Mouse (Mus musculus): Measurements from ENCODE around the gene Pcbd2. TPM values are rescaled to one million over a fixed set of nuclear protein-coding genes. Genes with fewer than 3 reads are reported as not detected.
A peak's percentile ranks its signal among the peaks of the same experiment; 100 is the strongest.

Gene Pcbd2
- polyA plus RNA-seq, 1 experiment = 86.3 TPM

- Histone ChIP-seq H3K4me1 (ENCODE audit: control insufficient read depth, insufficient read depth, insufficient read length, low read length) (no peaks in the 10 kb centered on the region), H3K27ac (replicated peaks; ENCODE audit: low read depth, low read length) (no peak overlapping the region), H3K4me3 (ENCODE audit: insufficient read depth, low read depth, low read length) (no peak overlapping the region)
Measured at GRCm38 (mm10) chr13:55721516-55721915, 5.7 kb upstream of the Pcbd2 start.

DNA sequence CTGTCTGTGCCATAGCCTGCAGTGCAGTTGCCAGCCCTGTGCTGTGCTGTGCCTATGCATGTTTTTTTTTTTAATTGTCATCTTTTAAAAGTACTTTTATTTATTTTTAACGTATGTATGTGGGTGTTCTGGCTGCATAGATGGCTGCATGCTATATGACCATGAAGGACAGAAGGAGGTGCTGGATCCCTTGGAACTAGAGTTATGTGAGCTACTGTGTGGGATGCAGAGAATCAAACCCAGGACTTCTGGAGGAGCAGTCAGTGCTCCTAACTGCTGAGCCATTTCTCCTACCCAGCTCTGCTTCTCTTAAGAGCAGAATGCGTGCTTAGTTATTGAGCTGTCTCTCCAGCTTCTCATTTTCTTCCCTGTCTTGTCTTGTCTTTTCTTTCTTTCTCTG is 5.2 kb upstream of the Pcbd2 start:
- Histone ChIP-seq H3K4me3 (ENCODE audit: insufficient read depth, low read depth, low read length) (no peak overlapping the region), H3K4me1 (ENCODE audit: control insufficient read depth, insufficient read depth, insufficient read length, low read length) (no peaks in the 10 kb centered on the region), H3K27ac (replicated peaks; ENCODE audit: low read depth, low read length) (no peak overlapping the region)

DNA sequence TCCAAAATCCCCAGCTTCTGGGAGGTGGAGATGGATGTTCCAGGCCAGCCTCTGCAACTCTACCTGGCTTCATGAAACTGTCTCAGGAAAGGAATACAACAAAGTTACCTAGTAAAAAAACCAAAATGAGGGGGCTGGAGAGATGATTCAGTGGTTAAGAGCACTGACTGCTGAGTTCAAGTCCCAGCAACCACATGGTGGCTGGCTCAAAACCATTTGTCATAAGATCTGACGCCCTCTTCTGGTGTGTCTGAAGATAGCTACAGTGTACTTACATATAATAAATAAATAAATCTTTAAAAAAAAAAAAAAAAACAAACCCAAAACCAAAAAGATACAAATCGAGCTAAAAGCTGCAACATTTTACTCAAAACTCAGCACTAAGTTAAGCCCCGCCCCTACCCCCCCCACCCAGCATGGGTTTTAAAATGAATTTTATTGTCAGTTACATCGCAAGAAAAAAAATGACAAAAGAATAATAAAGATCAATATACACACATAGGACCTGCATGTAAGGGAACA is 509 bp upstream of the Pcbd2 start:
- peak overlapping the region; percentile 88 for H3K4me3 ChIP-seq (ENCODE audit: insufficient read depth, low read depth, low read length)
- H3K27ac ChIP-seq (replicated peaks; ENCODE audit: low read depth, low read length) = peak overlapping the region; percentile 73
- H3K4me1 ChIP-seq (ENCODE audit: control insufficient read depth, insufficient read depth, insufficient read length, low read length) = no peaks in the 10 kb centered on the region

GRCm38 (mm10) chr13:55727839-55728238 is 671 bp downstream of the Pcbd2 start:
- Histone ChIP-seq H3K4me1 (ENCODE audit: control insufficient read depth, insufficient read depth, insufficient read length, low read length) (no peaks in the 10 kb centered on the region), H3K4me3 (ENCODE audit: insufficient read depth, low read depth, low read length) (peak overlapping the region; percentile 88), H3K27ac (replicated peaks; ENCODE audit: low read depth, low read length) (peak overlapping the region; percentile 83)

DNA sequence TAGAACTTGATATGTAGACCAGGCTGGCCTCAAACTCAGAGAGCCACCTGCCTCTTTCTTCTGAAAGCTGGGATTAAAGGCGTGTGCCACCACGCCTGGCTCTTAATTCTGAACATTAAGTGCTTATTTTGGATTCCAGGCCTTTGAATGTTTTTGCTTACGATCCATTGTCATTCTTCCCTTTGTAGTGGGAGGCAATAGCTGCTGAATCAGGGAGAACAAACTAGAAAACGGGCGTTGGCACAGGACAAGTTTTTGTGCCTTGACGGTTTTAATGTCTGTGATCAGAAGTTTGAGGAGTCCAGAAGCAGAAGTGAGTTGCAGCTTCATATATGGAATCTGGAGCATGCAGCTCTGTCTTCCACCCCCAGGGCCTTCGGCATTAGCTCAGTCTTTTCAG is 3.5 kb downstream of the Pcbd2 start:
- H3K4me3 ChIP-seq (ENCODE audit: insufficient read depth, low read depth, low read length) = no peak overlapping the region
- no peak overlapping the region for H3K27ac ChIP-seq (replicated peaks; ENCODE audit: low read depth, low read length)
- H3K4me1 ChIP-seq (ENCODE audit: control insufficient read depth, insufficient read depth, insufficient read length, low read length) = no peaks in the 10 kb centered on the region

- Histone ChIP-seq H3K4me1 (ENCODE audit: control insufficient read depth, insufficient read depth, insufficient read length, low read length) (no peaks in the 10 kb centered on the region), H3K4me3 (ENCODE audit: insufficient read depth, low read depth, low read length) (no peak overlapping the region), H3K27ac (replicated peaks; ENCODE audit: low read depth, low read length) (no peak overlapping the region)
Measured at GRCm38 (mm10) chr13:55732121-55732520, 5.0 kb downstream of the Pcbd2 start.

GRCm38 (mm10) chr13:55733628-55734502 is 6.7 kb downstream of the Pcbd2 start:
- H3K27ac ChIP-seq (replicated peaks; ENCODE audit: low read depth, low read length) = no peak overlapping the region
- H3K4me3 ChIP-seq (ENCODE audit: insufficient read depth, low read depth, low read length) = no peak overlapping the region
- no peaks in the 10 kb centered on the region for H3K4me1 ChIP-seq (ENCODE audit: control insufficient read depth, insufficient read depth, insufficient read length, low read length)

DNA sequence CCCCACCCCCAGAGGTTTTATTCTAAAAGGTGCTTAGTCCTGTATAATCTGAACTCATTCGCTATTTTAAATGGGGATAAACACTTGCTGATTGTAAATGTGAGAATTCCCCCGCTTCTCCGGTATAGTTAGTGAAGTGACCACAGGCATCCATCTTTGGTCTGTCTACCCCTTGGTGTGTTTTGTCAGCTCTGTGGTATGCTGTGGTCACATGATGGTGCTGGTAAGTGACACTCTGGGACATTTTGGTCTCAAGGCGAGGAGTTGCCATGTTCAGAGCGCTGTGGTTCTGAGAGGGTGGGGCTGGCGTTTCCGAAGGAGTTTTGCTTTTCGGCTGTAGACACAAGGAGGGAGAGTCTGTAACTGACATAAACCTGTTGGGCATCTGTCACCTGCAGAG is 10.7 kb downstream of the Pcbd2 start:
- no peak overlapping the region for H3K4me3 ChIP-seq (ENCODE audit: insufficient read depth, low read depth, low read length)
- H3K27ac ChIP-seq (replicated peaks; ENCODE audit: low read depth, low read length) = no peak overlapping the region
- no peaks in the 10 kb centered on the region for H3K4me1 ChIP-seq (ENCODE audit: control insufficient read depth, insufficient read depth, insufficient read length, low read length)

- no peak overlapping the region for H3K4me3 ChIP-seq (ENCODE audit: insufficient read depth, low read depth, low read length)
- H3K4me1 ChIP-seq (ENCODE audit: control insufficient read depth, insufficient read depth, insufficient read length, low read length) = no peaks in the 10 kb centered on the region
- no peak overlapping the region for H3K27ac ChIP-seq (replicated peaks; ENCODE audit: low read depth, low read length)
Measured at GRCm38 (mm10) chr13:55742306-55742705, 15.1 kb downstream of the Pcbd2 start.

GRCm38 (mm10) chr13:55754380-55754779 is 27.2 kb downstream of the Pcbd2 start:
- Histone ChIP-seq H3K27ac (replicated peaks; ENCODE audit: low read depth, low read length) (no peak overlapping the region), H3K4me1 (ENCODE audit: control insufficient read depth, insufficient read depth, insufficient read length, low read length) (no peaks in the 10 kb centered on the region), H3K4me3 (ENCODE audit: insufficient read depth, low read depth, low read length) (no peak overlapping the region)

GRCm38 (mm10) chr13:55756789-55757188 is 29.6 kb downstream of the Pcbd2 start:
- H3K4me1 ChIP-seq (ENCODE audit: control insufficient read depth, insufficient read depth, insufficient read length, low read length) = no peaks in the 10 kb centered on the region
- H3K4me3 ChIP-seq (ENCODE audit: insufficient read depth, low read depth, low read length) = no peak overlapping the region
- no peak overlapping the region for H3K27ac ChIP-seq (replicated peaks; ENCODE audit: low read depth, low read length)

DNA sequence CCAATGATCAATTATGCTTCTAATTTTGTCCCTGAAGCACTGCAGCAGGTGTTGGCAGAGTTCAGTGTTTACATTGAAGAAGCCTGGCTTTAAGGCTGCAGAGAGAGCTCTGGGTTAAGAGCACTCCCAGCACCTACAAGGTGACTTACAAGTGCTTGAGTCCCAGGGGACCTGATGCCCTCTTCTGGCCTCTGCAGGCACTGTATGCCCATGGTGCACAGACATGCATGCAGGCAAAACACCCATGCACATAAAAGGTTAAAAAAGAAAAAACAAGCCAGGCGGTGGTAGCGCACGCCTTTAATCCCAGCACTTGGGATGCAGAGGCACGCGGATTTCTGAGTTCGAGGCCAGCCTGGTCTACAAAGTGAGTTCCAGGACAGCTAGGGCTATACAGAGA is 30.5 kb downstream of the Pcbd2 start:
- no peak overlapping the region for H3K27ac ChIP-seq (replicated peaks; ENCODE audit: low read depth, low read length)
- no peaks in the 10 kb centered on the region for H3K4me1 ChIP-seq (ENCODE audit: control insufficient read depth, insufficient read depth, insufficient read length, low read length)
- H3K4me3 ChIP-seq (ENCODE audit: insufficient read depth, low read depth, low read length) = no peak overlapping the region

GRCm38 (mm10) chr13:55760576-55760975 is 33.4 kb downstream of the Pcbd2 start:
- H3K4me3 ChIP-seq (ENCODE audit: insufficient read depth, low read depth, low read length) = no peak overlapping the region
- H3K4me1 ChIP-seq (ENCODE audit: control insufficient read depth, insufficient read depth, insufficient read length, low read length) = no peaks in the 10 kb centered on the region
- H3K27ac ChIP-seq (replicated peaks; ENCODE audit: low read depth, low read length) = no peak overlapping the region

DNA sequence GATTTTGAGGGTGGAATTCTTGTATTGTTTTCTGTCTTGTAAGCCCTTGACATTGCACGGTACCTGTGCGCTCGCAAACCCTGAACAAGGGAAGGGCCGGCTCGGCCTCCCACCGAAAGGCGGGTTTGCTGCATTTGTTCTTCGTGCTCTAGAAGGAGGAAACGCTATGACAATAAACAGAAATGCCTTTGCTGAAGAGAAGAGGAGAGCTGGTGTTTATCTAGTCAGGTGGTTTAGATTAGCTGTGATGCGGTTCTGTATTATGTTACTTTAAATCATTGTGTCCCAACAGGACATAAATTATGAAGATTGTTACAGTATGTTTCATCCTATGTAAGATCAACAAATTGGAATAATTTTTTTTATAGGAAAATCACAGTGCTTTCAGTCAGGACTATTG is 34.3 kb downstream of the Pcbd2 start:
- no peaks in the 10 kb centered on the region for H3K4me1 ChIP-seq (ENCODE audit: control insufficient read depth, insufficient read depth, insufficient read length, low read length)
- no peak overlapping the region for H3K27ac ChIP-seq (replicated peaks; ENCODE audit: low read depth, low read length)
- H3K4me3 ChIP-seq (ENCODE audit: insufficient read depth, low read depth, low read length) = no peak overlapping the region

GRCm38 (mm10) chr13:55774352-55774751 is 47.2 kb downstream of the Pcbd2 start:
- Histone ChIP-seq H3K4me1 (ENCODE audit: control insufficient read depth, insufficient read depth, insufficient read length, low read length) (no peaks in the 10 kb centered on the region), H3K27ac (replicated peaks; ENCODE audit: low read depth, low read length) (no peak overlapping the region), H3K4me3 (ENCODE audit: insufficient read depth, low read depth, low read length) (no peak overlapping the region)

- H3K27ac ChIP-seq (replicated peaks; ENCODE audit: low read depth, low read length) = no peak overlapping the region
- no peak overlapping the region for H3K4me3 ChIP-seq (ENCODE audit: insufficient read depth, low read depth, low read length)
- no peaks in the 10 kb centered on the region for H3K4me1 ChIP-seq (ENCODE audit: control insufficient read depth, insufficient read depth, insufficient read length, low read length)
Measured at GRCm38 (mm10) chr13:55775056-55775455, 47.9 kb downstream of the Pcbd2 start.

All from brown adipose tissue, adult 24 weeks (tissue).